Mouse (Mus musculus) kidney, adult 18-20 months (tissue): ENCODE data around the gene Trem1.
A peak's percentile ranks its signal among the peaks of the same experiment; 100 is the strongest.

Source experiments
- DNase-seq: peaks from one replicate; pipeline ENCODE4 v3.0.0; 2021

Gene Trem1

DNA sequence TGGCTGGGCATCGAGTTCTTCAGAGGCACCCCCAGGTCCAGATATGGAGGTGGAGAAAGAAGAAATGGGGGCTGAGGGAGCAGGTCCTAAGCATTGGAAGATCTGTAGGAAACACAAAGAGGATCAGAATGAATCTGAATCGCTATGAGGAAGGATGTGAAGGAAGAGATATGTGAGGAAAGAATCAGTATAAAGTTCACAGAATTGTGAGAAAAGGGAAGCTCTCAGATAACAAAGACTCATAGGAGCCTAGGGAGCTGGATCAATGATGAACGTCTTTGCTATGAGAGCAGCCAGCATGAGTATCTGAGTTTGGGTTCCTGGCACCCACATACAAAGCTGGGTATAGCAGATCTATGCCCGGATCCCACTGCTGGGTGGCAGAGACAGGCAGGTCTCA is 37.3 kb downstream of the Trem1 start:
- DNase-seq, result no peak

DNA sequence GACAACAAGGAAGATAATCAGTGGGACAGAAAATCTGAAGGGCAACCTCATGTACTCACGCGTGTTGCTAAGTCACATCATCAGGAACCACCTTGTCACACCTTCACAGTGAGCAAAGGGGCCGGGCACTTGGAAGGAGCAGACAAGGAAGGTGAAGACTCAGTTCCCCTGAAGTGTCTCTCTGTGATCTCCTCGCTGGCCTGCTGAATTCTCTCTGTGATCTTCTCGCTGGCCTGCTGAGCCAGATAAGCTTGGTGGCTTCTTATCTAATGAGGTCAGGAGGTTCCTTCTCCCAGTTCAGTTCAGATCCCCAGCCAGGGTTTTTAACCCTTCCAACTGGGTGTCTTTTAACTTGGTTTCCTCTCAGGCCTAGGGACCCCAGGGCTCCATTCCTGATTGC is 39.6 kb downstream of the Trem1 start:
- DNase-seq, result no peak

GRCm38 (mm10) chr17:48272598-48272997 is 40.0 kb downstream of the Trem1 start:
- DNase-seq, result no peak

- DNase-seq, result no peak
These were observed 41.5 kb downstream of the Trem1 start for GRCm38 (mm10) chr17:48274098-48274497.

DNA sequence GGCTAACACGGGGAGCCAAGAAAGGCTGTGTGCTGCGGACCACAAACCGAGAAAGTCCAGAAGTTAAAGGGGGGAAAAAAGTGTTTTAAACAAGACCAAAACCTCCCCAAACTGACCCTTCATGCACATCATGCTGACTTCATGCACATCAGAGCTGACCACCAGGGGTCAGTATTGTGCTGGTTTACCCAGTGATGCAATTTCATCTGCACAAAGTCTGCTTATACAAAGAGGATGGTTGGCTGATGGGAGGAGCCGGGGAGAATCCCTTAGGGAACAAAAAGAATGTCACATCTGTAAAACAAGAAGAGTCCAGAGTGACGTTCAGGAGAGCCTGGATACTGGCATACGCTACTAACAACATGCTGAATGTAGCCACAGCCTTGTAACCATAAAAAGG is 42.3 kb downstream of the Trem1 start:
- DNase-seq, result peak; percentile 72

DNA sequence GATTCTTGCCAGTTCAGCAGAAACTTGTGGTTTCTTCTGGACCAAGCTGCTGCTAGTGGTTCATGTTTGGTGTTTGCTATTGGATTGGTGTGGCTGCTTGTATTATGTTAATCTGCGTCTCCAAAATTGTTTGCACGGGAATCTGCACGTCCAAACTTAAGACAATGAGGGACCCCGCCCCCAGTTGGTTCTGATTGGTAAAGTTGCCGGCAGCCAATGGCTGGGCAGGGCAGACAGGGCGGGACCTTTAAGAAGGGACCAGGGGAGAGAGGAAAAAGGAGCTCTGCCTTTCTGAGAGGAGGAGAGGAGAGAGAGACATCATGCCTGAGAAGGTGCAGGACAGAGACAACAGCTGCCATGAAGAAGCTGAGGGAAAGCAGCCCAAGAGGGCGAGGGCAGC is 43.2 kb downstream of the Trem1 start:
- DNase-seq, result no peak

- no peak for DNase-seq
These were observed 45.8 kb downstream of the Trem1 start for GRCm38 (mm10) chr17:48278381-48278780.

GRCm38 (mm10) chr17:48279002-48279401 is 46.4 kb downstream of the Trem1 start:
- no peak for DNase-seq

- no peak for DNase-seq
These were observed 48.6 kb downstream of the Trem1 start for GRCm38 (mm10) chr17:48280943-48281738.

- DNase-seq, result no peak
These were observed 49.1 kb downstream of the Trem1 start for GRCm38 (mm10) chr17:48281739-48282085.

- no peak for DNase-seq
These were observed 54.2 kb downstream of the Trem1 start for GRCm38 (mm10) chr17:48286765-48287164.

- no peak for DNase-seq
These were observed 54.7 kb downstream of the Trem1 start for GRCm38 (mm10) chr17:48287276-48287675.

GRCm38 (mm10) chr17:48293500-48294194 is 61.1 kb downstream of the Trem1 start:
- no peak for DNase-seq
